Mouse (Mus musculus) neutrophil, adult 5-6 weeks (primary cell): ENCODE measurements around the gene Nop9. TPM values are rescaled to one million over a fixed set of nuclear protein-coding genes. Genes with fewer than 3 reads are reported as not detected.

Source experiments
- ATAC-seq: fragments of 151-379, 151-347 bp; 2 replicates; pipeline ENCODE4 v1.8.0; 2017; ENCODE audit warnings: mild to moderate bottlenecking, moderate TSS enrichment; ENCODE audit not compliant: insufficient number of reproducible peaks, poor library complexity, low FRiP score, severe bottlenecking; ENCODE audit errors: extremely low read depth
- total RNA-seq: library from RNA; stranded (forward); fragments of 200-1000 nt; gene quantifications from 2 replicates; pipeline ENCODE4 v1.2.3, GENCODE M21; 2017

Gene Nop9
- total RNA-seq, result 12.1 and 15.8 TPM in 2 replicates

DNA sequence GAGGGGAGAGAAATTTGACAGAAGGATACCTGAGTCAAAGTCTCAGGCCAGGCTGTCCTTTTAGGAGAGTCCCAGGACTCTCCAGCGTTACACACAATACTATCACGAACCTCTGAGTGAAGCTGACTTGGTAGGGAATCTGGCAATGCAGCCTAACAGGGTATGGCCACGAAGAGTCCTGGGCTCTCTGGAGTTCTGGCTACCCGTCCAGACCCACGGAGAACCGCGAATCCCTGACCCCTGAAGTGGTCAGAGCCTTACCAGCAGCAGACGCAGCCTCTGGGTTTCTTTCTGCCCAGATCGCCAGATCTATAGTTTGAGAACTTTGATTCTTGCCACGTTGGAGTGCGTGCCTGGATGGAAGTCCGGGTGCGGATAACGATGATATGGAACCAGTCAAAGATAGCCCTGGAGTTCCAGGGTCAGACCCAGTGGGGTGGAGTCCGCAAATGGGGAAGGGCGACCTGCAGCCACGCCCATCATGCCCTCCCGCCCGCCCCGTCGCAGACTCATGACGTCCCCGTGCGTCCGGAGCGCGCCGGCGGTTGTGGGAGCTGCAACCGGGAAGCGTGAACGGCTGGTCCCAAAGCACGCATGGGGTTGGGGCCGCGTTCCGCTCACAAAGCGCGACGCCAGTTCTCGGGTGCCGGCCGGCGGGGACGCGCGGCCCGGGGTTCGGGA lies at the start of gene Nop9, which contains the start of gene Dhrs1:
Gene Nop9, plus strand, starts transcription at position 514 of the 681 bp plus-strand sequence.
Gene Dhrs1, minus strand, starts transcription at position 511 of the 681 bp plus-strand sequence.
- ATAC-seq, result peak; percentile 78

GRCm38 (mm10) chr14:55697226-55697625 lies 48.3 kb upstream of the Nop9 start:
- ATAC-seq, result peak; percentile 71

DNA sequence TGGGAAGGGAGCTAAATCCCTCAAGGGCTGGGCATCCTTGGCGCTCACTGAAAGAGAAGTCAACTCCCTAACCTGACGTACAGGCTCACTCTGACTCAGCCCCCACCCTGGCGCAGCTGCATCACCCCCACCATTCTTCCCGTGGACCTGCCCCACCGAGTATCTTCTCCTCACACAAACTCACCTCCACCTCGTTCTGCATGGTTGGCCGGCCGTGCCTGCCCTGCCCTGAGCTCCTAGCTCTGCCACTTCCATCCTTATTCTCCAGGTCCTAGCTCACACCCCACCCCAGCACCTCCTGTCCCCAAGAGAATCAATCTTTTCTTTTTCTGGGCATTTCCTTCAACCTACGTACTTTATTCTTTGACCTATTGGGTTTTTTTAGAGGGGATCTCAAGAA lies 44.4 kb upstream of the Nop9 start:
- no peak for ATAC-seq

DNA sequence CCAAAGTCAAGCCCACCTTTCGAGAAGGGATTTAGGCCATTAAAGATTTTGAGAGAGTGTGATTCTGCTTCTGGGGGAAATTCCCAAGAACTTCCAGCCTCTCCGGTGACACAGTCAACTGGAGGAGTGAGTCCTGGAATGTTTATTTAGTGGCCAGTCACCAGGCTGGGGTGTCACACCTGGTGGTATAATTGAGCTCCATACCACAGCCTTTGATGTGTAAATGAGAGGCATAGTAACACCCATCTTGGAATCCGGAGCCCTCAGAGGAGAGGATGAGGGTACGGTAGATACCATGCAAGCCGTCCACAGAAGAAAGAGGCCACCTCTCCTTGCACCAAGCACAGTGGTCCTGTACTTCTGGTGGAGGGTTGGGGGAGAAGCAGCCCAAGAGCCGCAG lies 42.7 kb upstream of the Nop9 start:
- ATAC-seq, result no peak

DNA sequence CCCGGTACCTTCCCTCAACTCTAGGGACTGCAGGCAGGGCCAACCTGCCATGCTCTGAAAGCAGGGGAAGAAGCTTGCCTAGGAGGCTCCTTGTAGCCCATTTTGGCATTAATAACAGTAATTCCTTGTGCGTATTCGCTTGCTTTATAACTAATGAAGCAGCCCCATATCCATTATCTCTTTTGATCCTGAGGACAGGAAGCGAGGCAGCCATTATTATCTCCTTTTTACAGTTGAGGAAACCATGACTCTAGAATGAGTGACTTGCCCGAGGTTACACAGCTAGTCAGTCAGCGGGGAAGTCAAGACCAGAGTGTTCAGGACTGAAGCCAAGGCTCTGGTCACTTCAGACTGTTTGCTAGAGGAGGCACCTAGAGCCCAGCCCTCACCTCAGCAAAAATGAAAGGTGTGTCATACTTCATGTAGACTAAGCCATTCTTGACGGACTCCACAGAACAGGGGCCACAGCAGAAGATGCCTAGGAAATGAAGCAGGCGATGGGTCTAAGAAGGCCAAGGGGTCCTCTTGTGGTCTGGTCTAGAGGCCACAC lies 39.4 kb upstream of the Nop9 start:
- no peak for ATAC-seq

- no peak for ATAC-seq
These were observed 38.1 kb upstream of the Nop9 start for GRCm38 (mm10) chr14:55707397-55707796.

- ATAC-seq, result no peak
These were observed 36.0 kb upstream of the Nop9 start for GRCm38 (mm10) chr14:55709509-55709908.

DNA sequence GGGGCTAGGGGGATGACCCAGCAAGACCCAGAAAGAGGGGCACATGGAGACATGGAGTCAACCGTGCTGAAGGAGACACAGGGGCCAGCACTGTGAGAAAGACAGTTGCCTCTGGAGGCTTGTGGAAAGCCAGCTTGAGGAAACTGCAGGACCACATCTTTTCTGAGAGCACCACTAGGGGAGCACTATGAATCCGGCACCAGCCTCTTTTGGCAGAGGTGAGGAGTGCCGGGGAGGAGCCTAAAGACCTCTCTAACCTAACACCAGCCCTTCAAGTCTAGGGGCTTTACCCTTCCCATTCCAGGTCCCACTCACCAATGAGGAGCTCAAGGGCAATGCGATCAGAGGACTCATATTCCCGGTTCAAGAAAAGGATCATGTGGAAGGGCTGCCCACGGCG lies 33.7 kb upstream of the Nop9 start:
- ATAC-seq, result no peak

- ATAC-seq, result 0 out of 2 replicates have a peak, but pooled peaks have one; percentile 13
These were observed 32.3 kb upstream of the Nop9 start for GRCm38 (mm10) chr14:55713007-55713728.

DNA sequence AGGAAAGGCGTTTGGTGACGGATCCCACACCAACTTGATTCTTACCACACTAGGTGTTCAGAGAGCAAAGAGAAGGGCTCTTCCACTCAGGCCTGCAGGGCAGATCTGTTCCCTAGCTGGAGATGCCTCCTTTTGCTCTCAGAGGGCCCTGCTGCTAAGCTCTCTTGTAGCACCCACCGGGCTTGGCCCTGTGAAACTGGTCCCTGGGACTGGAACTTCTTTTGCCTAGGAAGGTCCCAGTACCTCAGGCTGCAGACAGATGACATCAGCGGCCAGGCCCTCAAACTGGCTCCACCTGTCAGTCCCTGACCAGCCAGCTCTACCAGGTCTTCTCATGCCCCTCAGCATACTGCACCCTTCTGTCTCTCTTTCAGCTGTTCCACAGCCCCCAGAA lies 31.8 kb upstream of the Nop9 start, which contains the start of gene Tgm1:
Gene Tgm1, minus strand, starts transcription at position 198 of the 394 bp plus-strand sequence.
- no peak for ATAC-seq

DNA sequence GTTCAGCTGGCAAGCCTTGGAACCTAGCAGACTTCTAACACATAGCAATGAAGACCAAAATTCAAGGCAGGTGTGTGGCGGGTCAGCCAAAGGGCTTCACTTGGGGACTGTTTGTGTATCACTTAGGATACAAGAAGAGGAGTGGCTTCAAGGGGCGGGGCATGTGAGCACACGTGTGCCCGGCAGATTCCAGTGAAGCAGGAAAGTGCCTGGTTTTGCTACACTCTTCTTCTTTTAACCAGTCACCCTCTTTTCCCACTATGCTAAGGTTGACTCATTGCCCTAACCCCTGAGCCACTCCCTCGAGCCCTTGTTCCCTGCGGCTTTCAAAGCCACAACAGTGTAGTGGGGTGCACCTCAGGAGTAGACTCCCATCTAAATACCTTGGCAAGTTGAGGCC lies 30.6 kb upstream of the Nop9 start:
- no peak for ATAC-seq

GRCm38 (mm10) chr14:55716271-55716670 lies 29.2 kb upstream of the Nop9 start:
- ATAC-seq, result no peak

- no peak for ATAC-seq
These were observed 28.6 kb upstream of the Nop9 start for GRCm38 (mm10) chr14:55716884-55717283.

DNA sequence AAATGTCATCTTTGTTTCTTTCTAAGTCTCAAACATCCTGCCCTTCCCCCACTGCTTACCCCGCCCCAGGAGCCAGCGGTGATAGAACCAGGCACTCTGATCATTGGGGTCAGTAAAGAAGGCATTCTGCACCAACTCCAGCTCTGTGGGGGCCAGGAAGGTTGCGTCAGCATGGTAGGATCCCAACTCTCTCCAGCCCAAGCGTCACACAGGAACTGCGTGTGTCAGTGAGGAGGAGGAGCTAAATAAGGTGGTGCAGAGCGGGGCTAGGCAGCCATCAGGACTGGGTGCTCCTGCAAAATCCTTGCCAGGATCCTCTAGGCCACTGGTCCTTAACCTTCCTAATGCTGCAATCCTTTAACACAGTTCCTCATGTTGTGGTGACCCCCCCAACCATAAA lies 25.8 kb upstream of the Nop9 start:
- ATAC-seq, result no peak

DNA sequence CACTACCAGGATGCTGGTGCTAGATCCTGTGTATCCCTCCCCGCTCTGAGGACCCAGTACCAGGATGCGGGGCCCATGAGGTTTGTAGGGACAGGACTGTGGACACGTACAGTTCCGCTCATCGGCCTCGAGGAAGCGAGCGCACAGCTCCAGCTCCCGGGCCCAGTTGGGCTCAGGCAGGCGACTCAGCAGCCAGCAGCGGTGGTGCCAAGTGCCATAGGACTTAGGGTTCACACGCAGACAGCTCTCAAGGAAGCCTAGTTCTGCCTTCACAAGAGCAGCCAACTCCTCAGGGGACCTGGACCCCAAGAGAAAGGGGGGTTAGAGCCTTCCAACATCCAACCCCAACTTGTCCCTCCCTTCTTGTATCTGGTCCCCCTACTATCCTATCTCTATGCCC lies 24.8 kb upstream of the Nop9 start:
- no peak for ATAC-seq

DNA sequence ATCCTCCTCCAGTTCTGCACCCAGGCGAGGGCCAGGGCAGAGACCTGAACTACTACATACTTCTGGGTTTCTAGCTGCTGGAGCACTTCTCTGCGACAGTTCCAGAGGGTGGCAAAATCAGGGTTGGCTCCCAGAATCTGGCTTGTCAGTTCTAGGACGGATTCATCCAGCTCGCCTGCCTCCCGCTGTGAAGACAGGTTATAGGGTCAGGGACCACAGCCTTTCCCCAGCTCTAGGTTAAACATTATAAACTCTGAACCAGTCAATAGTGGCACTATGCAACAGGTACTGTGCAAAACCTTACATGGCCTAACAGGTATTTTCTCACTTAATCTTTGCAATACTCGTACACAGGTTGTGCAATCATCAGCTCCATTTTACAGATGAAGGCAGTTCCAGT lies 24.4 kb upstream of the Nop9 start:
- ATAC-seq, result no peak

DNA sequence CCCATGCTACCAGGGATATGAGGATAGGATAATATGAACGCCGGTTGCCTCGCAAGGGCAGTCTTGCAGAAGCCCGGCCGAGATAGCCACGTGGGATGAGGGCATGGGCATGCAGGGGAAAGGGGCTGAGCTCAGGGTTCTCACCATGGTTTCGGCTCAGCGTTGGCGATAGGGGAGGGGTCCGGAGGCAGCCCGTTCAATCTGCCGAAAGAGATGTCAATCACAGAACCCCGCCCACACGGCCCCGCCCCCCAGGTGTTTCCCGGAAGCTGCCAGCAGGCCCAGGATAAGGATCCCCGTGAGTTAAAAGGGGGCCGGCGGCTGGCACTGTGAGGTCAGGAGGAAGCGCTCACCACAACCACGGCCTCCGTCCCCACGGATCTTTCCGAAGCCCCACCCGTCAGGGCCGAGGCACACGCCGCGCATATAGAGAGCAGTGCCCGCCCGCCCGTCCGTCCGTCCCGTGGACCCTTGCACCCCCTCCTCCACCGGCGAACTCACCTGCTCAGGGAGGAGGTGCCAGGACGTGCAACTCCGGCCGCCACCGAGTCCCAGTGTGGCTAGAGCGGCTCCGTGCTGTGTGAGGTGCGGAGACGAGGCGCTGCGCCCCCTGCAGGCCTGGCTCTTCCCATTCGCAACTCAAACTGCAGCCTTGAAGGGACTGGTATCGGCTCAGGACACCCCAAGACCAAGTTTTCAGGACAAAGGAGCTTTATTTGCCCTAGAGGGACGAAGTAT lies 23.6 kb upstream of the Nop9 start, which contains the start of gene Rabggta:
Gene Rabggta, minus strand, starts transcription at position 564 of the 738 bp plus-strand sequence.
- ATAC-seq, result peak; percentile 72

DNA sequence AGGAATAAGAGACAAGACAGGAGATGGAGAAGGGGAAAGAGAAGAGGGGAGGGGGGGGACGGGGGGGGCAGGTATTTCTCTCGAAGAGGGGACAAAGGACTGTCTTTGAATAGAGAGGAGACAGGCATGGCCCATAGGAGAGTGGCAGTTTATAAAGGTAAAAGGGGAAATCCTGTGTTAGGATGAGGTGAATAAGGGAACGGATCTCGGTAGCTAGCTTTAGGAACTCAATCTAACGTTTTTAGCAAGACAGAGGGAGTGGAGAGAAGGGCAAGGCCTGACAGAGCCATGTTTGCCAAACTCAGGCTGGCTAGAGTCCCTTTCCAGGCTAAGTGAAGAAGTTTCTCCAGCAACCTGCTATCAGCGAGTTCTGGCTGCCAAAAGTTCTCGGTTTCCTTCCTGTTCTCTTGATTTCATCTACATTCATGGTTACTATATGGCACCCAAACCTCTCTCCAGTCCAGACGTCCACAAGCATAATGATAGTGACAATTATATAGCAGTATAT lies 23.0 kb upstream of the Nop9 start:
- no peak for ATAC-seq

DNA sequence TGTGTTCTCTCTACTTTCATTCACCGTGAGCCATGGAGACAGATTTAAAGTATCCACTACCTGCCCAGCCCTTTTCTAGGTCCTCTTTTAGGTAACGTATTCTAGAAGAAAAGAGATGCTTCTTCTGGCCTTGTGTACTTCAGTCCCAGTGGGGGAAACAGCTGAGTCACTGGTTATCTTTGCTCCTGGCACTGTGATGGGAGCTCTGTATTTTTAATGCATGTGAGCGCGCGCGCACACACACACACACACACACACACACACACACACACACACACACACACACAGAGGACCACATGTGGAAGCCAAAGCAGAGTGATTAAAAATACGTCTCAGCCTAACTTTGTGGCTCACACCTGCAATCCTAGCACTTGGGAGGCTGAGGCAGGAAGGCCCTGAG lies 22.1 kb upstream of the Nop9 start:
- no peak for ATAC-seq
